Mouse (Mus musculus) brain, embryonic 14.5 days (tissue): ENCODE measurements around the gene Tgfbr3. TPM values are rescaled to one million over a fixed set of nuclear protein-coding genes. Genes with fewer than 3 reads are reported as not detected.

ENCODE experiments used
- DNase-seq: peaks from one replicate; pipeline ENCODE4 v3.0.0-alpha.2; 2011; ENCODE audit warnings: low read depth
- CTCF ChIP-seq: fragments of 200-500 bp; IDR thresholded peaks from 2 replicates; pipeline ENCODE4 v1.5.1; 2012; ENCODE audit warnings: inconsistent platforms, mild to moderate bottlenecking, moderate library complexity, borderline replicate concordance; ENCODE audit not compliant: insufficient read depth, insufficient read length; ENCODE audit errors: extremely low read depth
- POLR2A ChIP-seq: fragments of 200-500 bp; IDR thresholded peaks from 2 replicates; pipeline ENCODE4 v1.6.1; 2012; ENCODE audit warnings: mild to moderate bottlenecking, inconsistent platforms, borderline replicate concordance; ENCODE audit not compliant: poor library complexity, insufficient read depth, insufficient read length, severe bottlenecking; ENCODE audit errors: extremely low read depth
- polyA plus RNA-seq: library from polyadenylated mRNA; depleted of rRNA; stranded (reverse); fragments of >200 nt; gene quantifications from 2 replicates; pipeline ENCODE4 v1.2.3, GENCODE M21; 2012

Gene Tgfbr3
- polyA plus RNA-seq, 1 experiment, result 5.2 TPM

- TF ChIP-seq POLR2A (no peak), CTCF (no peak)
- no peak for DNase-seq
Measured at GRCm38 (mm10) chr5:107120624-107121023, 168.8 kb downstream of the Tgfbr3 start.

GRCm38 (mm10) chr5:107119896-107120295, 169.5 kb downstream of the Tgfbr3 start:
- no peak for TF ChIP-seq CTCF
- TF ChIP-seq POLR2A, result no peak
- no peak for DNase-seq

- no peak for TF ChIP-seq POLR2A
- TF ChIP-seq CTCF, result no peak
- no peak for DNase-seq
Measured at GRCm38 (mm10) chr5:107116821-107117220, 172.6 kb downstream of the Tgfbr3 start.

- TF ChIP-seq CTCF (no peak), POLR2A (no peak)
- DNase-seq, result no peak
Measured at GRCm38 (mm10) chr5:107112656-107113275, 176.7 kb downstream of the Tgfbr3 start.

- no peak for DNase-seq
Measured at GRCm38 (mm10) chr5:107111802-107112201, 177.6 kb downstream of the Tgfbr3 start.

GRCm38 (mm10) chr5:107110880-107111520, 178.4 kb downstream of the Tgfbr3 start:
- TF ChIP-seq POLR2A (no peak), CTCF (no peak)
- peak; percentile 54 for DNase-seq

More at GRCm38 (mm10) chr5:107111802-107112201, 177.6 kb downstream of the Tgfbr3 start:
- TF ChIP-seq CTCF, result no peak
- TF ChIP-seq POLR2A, result no peak

GRCm38 (mm10) chr5:107110089-107110879, 179.1 kb downstream of the Tgfbr3 start:
- TF ChIP-seq CTCF (no peak), POLR2A (no peak)
- DNase-seq, result peak; percentile 42

- DNase-seq, result peak; percentile 21
- TF ChIP-seq POLR2A (no peak), CTCF (no peak)
Measured at GRCm38 (mm10) chr5:107109416-107109815, 180.0 kb downstream of the Tgfbr3 start.

GRCm38 (mm10) chr5:107106793-107107192, 182.6 kb downstream of the Tgfbr3 start:
- DNase-seq, result no peak
- no peak for TF ChIP-seq POLR2A

GRCm38 (mm10) chr5:107106139-107106538, 183.3 kb downstream of the Tgfbr3 start:
- no peak for DNase-seq
- TF ChIP-seq POLR2A (no peak), CTCF (no peak)

- no peak for TF ChIP-seq CTCF
- no peak for TF ChIP-seq POLR2A
- DNase-seq, result no peak
Measured at GRCm38 (mm10) chr5:107103591-107103990, 185.8 kb downstream of the Tgfbr3 start.
